Mouse (Mus musculus) liver, embryonic 14.5 days (tissue): ENCODE measurements around the gene Gstp2. TPM values are rescaled to one million over a fixed set of nuclear protein-coding genes. Genes with fewer than 3 reads are reported as not detected.

Experiments
- ATAC-seq: fragments of 200-750 bp; cut with Nextera tagmentation; 2 replicates; pipeline ENCODE4 v1.8.0; 2017; ENCODE audit warnings: moderate number of reproducible peaks, mild to moderate bottlenecking, moderate library complexity; ENCODE audit not compliant: insufficient read depth
- DNase-seq, 3 experiments: peaks; one replicate each; pipeline ENCODE4 v3.0.0-alpha.2; 2012 to 2013; ENCODE audit warnings: low read depth in 3 of 3, low spot score in 3 of 3
- H3K27ac ChIP-seq: fragments of 300-500 bp; sonication (generic); 2 replicates; pipeline ENCODE4 v1.5.1; 2014; ENCODE audit warnings: moderate library complexity, mild to moderate bottlenecking, control low read depth, inconsistent platforms
- H3K27me3 ChIP-seq: fragments of 300-500 bp; sonication (generic); 2 replicates; pipeline ENCODE4 v1.6.1; 2014; ENCODE audit warnings: mild to moderate bottlenecking, low read length, moderate library complexity; ENCODE audit not compliant: control insufficient read depth, insufficient read depth
- H3K36me3 ChIP-seq: fragments of 300-500 bp; sonication (generic); replicated peaks from 2 replicates; pipeline ENCODE4 v1.6.1; 2014; ENCODE audit warnings: low read depth; ENCODE audit not compliant: control insufficient read depth, insufficient read depth
- H3K4me1 ChIP-seq, 2 experiments: fragments of 200-500 bp in 1 of 2; fragments of 300-500 bp in 1 of 2; sonication (generic) in 1 of 2; replicated peaks; 2 replicates each; pipeline ENCODE4 v1.6.1; 2012 to 2014; ENCODE audit warnings: antibody characterized with exemption in 1 of 2, inconsistent platforms in 1 of 2, low read length in 1 of 2; ENCODE audit not compliant: control insufficient read depth in 2 of 2, insufficient read depth in 2 of 2
- H3K4me2 ChIP-seq: fragments of 300-500 bp; sonication (generic); 2 replicates; pipeline ENCODE4 v1.6.1; 2014; ENCODE audit warnings: low read depth, mild to moderate bottlenecking, control low read depth, moderate library complexity
- H3K4me3 ChIP-seq, 2 experiments: fragments of 200-500 bp in 1 of 2; fragments of 300-500 bp in 1 of 2; sonication (generic) in 1 of 2; 2 replicates each; pipeline ENCODE4 v1.5.1; 2012 to 2014; ENCODE audit warnings: low read depth in 2 of 2, low read length in 2 of 2, mild to moderate bottlenecking in 2 of 2, control low read depth in 1 of 2, inconsistent platforms in 1 of 2, moderate library complexity in 1 of 2; ENCODE audit not compliant: insufficient read depth in 1 of 2
- H3K9ac ChIP-seq: fragments of 300-500 bp; sonication (generic); replicated peaks from 2 replicates; pipeline ENCODE4 v1.6.1; 2014; ENCODE audit warnings: mild to moderate bottlenecking, control low read depth, moderate library complexity
- H3K9me3 ChIP-seq: fragments of 300-500 bp; sonication (generic); 2 replicates; pipeline ENCODE4 v1.6.1; 2016; ENCODE audit warnings: low read length, mixed read lengths; ENCODE audit not compliant: control insufficient read depth
- CTCF ChIP-seq: IDR thresholded peaks from 2 replicates; pipeline ENCODE4 v1.5.1; 2016; ENCODE audit warnings: antibody characterized with exemption, low read depth, control low read depth
- EP300 ChIP-seq: IDR thresholded peaks from 2 replicates; pipeline ENCODE4 v1.6.1; 2016; ENCODE audit warnings: antibody characterized with exemption, low read depth
- WGBS: fragments of 180-500 bp; shearing (Covaris S2); extraction: QIAGEN DNeasy Blood & Tissue Kit; methylation state at CpG from one replicate; pipeline ENCODE4 v1.1.7; 2014; ENCODE audit not compliant: insufficient replicate concordance; 5-methylcytosine and 5-hydroxymethylcytosine counted together
- polyA plus RNA-seq, 2 experiments: library from polyadenylated mRNA; depleted of rRNA in 1 of 2; stranded (reverse) in 1 of 2; unstranded in 1 of 2; fragments of >200 nt; fragmentation: Nextera tagmentation in 1 of 2; extraction: Ambion mirVana in 1 of 2; gene quantifications; 2 replicates each; pipeline versions ENCODE4 v1.2.1 to v1.2.3; 2012 to 2014

Gstp2 gene
- polyA plus RNA-seq, 2 experiments: 6.9 to 7.9 TPM

- Histone ChIP-seq H3K27ac (no peak overlapping the region), H3K9me3 (no peaks in the 10 kb centered on the region), H3K9ac (no peak overlapping the region), H3K27me3 (no peaks in the 10 kb centered on the region), H3K36me3 (no peaks in the 10 kb centered on the region), H3K4me2 (no peak overlapping the region), H3K4me3 (no peak overlapping the region), H3K4me1 (peaks cover 2 to 10% of the 10 kb centered on the region in 2 experiments; a peak in 2 of 4 replicates)
- DNase-seq (no peak), ATAC-seq (no peak)
- WGBS: 48% methylated on average over 7 of the region's 7 CpGs
- no peak for TF ChIP-seq EP300
- TF ChIP-seq CTCF: no peak
These were observed 49.7 kb downstream of the Gstp2 start for GRCm38 (mm10) chr19:3996106-3996505.

GRCm38 (mm10) chr19:3995505-3995904 lies 50.3 kb downstream of the Gstp2 start:
- H3K27me3 ChIP-seq: no peaks in the 10 kb centered on the region
- H3K9ac ChIP-seq: no peak overlapping the region
- no peak overlapping the region for H3K4me3 ChIP-seq
- DNase-seq: no peak
- H3K4me1 ChIP-seq: 0 out of 4 replicates have a peak, but pooled peaks cover 2 to 7% of the 10 kb centered on the region in 2 experiments
- no peaks in the 10 kb centered on the region for H3K9me3 ChIP-seq
- WGBS: 84% methylated on average over 3 of the region's 3 CpGs
- H3K36me3 ChIP-seq: no peaks in the 10 kb centered on the region
- TF ChIP-seq CTCF: no peak
- TF ChIP-seq EP300: no peak
- H3K27ac ChIP-seq: no peak overlapping the region
- no peak overlapping the region for H3K4me2 ChIP-seq
- no peak for ATAC-seq

GRCm38 (mm10) chr19:3994932-3995331 lies 50.9 kb downstream of the Gstp2 start:
- Histone ChIP-seq H3K9me3 (no peaks in the 10 kb centered on the region), H3K36me3 (no peaks in the 10 kb centered on the region), H3K4me2 (no peak overlapping the region), H3K27ac (no peak overlapping the region), H3K27me3 (no peaks in the 10 kb centered on the region), H3K4me3 (no peak overlapping the region), H3K4me1 (0 out of 4 replicates have a peak, but pooled peaks cover 2 to 7% of the 10 kb centered on the region in 2 experiments), H3K9ac (no peak overlapping the region)
- WGBS: 54% methylated on average over 6 of the region's 6 CpGs
- TF ChIP-seq EP300 (no peak), CTCF (no peak)
- ATAC-seq (no peak), DNase-seq (no peak)

- Histone ChIP-seq H3K9me3 (no peaks in the 10 kb centered on the region), H3K4me2 (no peak within 1 kb of the TSS), H3K36me3 (no peaks in the 10 kb centered on the region), H3K27ac (no peak within 1 kb of the TSS), H3K9ac (no peak within 1 kb of the TSS), H3K27me3 (no peaks in the 10 kb centered on the region), H3K4me3 (no peak within 1 kb of the TSS), H3K4me1 (0 out of 4 replicates have a peak, but pooled peaks cover 0 to 2% of the 10 kb centered on the region in 2 experiments)
- no peak for ATAC-seq
- no peak for DNase-seq
- WGBS: 44% methylated on average over 5 of the region's 5 CpGs
- TF ChIP-seq EP300: no peak
- TF ChIP-seq CTCF: no peak
These were observed 53.4 kb downstream of the Gstp2 start, which contains the start of gene Tbx10 for GRCm38 (mm10) chr19:3992416-3992815. Tbx10 (plus strand) TSS chr19:3992752.

- 0 out of 4 replicates have a peak, but pooled peaks cover 0 to 2% of the 10 kb centered on the region in 2 experiments for H3K4me1 ChIP-seq
- ATAC-seq (no peak), DNase-seq (no peak)
- no peak overlapping the region for H3K4me3 ChIP-seq
- TF ChIP-seq CTCF: no peak
- TF ChIP-seq EP300: no peak
- no peaks in the 10 kb centered on the region for H3K27me3 ChIP-seq
- H3K9ac ChIP-seq: no peak overlapping the region
- no peak overlapping the region for H3K4me2 ChIP-seq
- no peak overlapping the region for H3K27ac ChIP-seq
- no peaks in the 10 kb centered on the region for H3K36me3 ChIP-seq
- no peaks in the 10 kb centered on the region for H3K9me3 ChIP-seq
- WGBS: 74% methylated on average over 3 of the region's 3 CpGs
These were observed 53.9 kb downstream of the Gstp2 start for GRCm38 (mm10) chr19:3991966-3992365.
